Mouse (Mus musculus): ENCODE measurements at regions not wholly inside any gene's neighbourhood (a gene's known extent, or its start where the extent isn't known, plus 50 kb on each side); places are given as distances from the start of the nearest gene placed in this dataset.
"Not testable (repeated sequence)": the region's sequence is repeated elsewhere in the genome, so short reads cannot be mapped to it uniquely, and the experiment has no call there.

DNA sequence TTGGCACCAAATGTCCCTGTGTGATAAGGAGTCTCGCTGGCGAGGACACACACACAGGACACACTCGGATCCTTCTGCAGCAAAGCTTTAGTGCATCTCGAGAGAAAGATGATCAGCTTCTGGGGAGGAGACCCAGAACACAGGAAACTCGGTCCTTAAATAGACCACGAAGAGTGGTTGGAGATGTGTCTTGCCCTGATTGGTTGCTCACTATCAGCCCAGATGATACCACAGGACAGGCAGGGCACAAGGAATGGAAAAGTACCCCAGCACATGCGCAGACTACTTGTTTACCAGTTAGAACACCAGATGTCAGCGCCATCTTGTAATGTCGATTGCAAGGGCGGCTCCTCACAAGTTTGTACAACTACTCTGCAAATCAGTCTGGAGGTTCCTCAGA lies 108.0 kb upstream of the Peg12 start:
- not testable (repeated sequence) for DNase-seq (ENCODE audit: low spot score)

GRCm38 (mm10) chr7:62571759-62572158 lies 107.4 kb upstream of the Peg12 start:
- no peak for DNase-seq (ENCODE audit: low spot score)

DNA sequence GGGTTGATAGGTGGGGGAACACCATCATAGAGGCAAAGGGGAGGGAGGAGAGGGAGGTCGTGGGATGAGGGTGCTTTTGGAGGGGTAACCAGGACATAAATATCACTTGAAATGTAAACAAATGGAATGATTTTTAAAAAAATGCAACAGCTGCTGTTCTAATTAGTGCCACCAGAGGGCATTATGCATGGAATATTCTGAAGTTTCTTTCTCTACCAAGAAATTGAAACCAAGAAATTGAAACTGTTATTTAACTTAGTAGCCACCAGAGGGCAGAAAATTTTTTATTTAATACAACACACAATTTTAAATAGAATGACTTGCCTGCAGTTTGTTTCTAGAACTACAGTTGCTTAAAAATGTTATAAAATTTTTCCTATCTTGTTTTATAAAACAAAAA lies 77.9 kb upstream of the Peg12 start:
- peak; percentile 4 for DNase-seq (ENCODE audit: low spot score)
